Mouse (Mus musculus) retina, postnatal 1 day (tissue): ENCODE data around the gene Gm20388.
A peak's percentile ranks its signal among the peaks of the same experiment; 100 is the strongest.
"Not testable (repeated sequence)": the region's sequence is repeated elsewhere in the genome, so short reads cannot be mapped to it uniquely, and the experiment has no call there.

Experiments used
- DNase-seq: peaks from one replicate; pipeline ENCODE4 v3.0.0-alpha.2; 2012

Gm20388 gene

DNA sequence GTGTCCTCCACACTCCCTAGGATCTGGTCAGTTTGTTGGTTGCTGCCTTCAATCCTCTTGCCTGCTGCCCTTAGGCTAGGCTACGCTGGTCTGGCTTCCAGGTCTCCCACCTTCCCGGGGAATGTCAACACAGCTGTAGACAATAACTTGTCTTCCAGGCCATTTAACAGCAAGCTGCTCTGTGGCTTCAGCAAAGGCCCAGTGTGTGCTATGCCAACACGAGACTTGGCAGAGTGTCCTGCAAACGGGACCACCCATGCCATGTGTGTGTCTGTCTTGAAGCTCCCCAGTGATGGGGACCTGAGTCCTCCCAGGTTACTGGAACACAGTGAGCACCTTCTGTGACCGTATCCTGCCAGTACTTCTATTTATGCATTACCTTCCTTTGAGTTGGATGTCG is 1493.2 kb downstream of the Gm20388 start:
- no peak for DNase-seq

DNA sequence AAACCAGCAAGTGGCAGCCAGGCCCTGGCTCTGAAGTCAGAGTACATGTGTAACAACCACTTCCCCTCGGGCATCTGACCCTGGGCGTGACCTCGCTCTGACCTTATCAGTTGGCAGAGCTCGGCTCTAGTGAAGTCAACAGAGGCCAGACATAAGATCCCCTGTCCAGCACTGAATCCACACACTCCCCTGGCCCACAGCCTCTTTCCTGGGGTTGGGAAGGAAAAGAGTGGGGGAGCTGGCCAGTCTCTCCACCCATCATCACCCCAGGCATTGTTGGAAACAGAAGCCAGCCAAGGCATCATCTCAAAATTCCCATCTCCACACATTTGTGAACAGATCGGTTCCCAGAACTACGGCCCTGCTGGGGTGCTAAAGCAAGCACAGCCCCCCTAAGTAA is 1507.4 kb downstream of the Gm20388 start:
- no peak for DNase-seq

DNA sequence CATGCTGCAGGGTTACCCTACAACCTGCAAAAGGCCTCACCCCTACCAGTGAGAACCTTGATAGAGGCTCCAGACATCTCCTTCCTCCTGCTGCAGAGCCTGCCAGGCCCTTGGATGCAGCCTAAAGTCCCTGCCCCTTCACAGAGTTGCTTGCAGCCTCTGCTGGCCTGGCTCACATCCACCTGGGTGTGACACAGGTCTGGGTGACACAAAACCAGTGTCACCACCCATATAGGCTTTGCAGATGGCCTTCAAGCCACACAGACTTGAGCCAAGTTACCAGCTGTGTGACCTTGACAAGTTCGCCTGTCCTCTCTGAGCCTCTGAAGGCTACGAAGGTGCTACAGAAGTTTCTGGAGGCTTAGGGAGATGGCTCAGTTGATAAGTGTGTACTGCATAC is 1508.9 kb downstream of the Gm20388 start:
- DNase-seq: no peak

GRCm38 (mm10) chr8:121421009-121421408 is 1510.4 kb downstream of the Gm20388 start:
- no peak for DNase-seq

DNA sequence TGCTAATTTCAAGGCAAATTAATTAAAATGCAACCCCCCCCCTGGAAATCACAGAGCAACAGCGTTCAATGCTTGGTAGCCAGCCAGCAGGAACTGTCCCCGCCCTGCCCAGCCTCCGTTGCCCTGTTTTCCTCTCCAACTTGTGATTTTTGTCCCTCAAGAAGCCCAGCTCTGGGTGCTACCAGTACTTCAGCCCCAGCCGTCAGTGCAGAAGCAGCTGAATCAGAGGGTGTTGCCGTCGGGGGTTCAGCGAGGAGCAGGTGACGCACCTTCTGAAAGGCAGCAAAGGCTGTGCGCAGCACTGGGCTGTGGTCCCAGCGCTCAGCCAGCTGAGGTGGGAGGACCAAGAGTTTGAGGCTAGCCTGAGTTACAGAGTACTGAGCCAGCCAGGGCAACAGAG is 1513.4 kb downstream of the Gm20388 start:
- no peak for DNase-seq

DNA sequence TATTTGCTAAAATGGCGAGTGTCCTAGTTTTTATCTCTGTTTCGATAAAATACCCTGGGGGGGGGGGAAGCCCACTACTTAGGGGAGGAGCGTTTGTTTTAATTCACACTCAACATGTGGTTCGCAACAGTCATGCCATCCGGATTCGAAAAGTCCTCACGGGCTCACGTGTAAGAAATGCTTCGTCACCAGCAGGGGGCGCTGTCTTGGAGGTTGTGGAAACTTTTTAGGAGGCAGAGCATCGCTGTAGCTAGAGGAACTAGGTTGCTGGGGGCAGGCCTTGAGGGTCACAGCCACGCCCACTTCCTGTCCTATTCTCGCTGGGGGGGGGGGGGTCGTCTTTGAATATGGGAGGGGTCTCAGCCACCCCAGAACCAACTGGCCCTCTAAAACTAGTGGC is 1514.0 kb downstream of the Gm20388 start:
- DNase-seq: peak; percentile 43

GRCm38 (mm10) chr8:121431499-121431898 is 1520.9 kb downstream of the Gm20388 start:
- DNase-seq: no peak

- peak; percentile 78 for DNase-seq
These were observed 1522.8 kb downstream of the Gm20388 start for GRCm38 (mm10) chr8:121433466-121433865.

DNA sequence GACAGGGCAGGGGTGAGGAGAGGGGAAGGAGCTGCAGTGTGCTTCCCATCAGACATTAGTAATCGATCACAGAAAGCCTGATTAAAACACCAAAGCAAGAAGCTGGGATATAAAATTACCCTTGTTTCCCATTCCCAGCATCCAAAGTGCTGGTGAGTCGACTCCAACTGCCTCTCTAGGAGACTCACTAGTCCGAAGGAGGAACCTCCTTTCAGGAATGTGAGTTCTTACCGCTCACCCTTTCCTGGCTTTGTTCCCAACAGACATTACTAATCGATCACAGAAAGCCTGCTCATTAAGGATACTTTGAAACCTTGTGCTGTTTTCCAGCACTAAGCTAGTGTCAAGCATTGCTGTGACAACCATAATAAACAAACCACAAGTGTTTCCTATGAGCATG is 1526.0 kb downstream of the Gm20388 start:
- DNase-seq: peak; percentile 83

DNA sequence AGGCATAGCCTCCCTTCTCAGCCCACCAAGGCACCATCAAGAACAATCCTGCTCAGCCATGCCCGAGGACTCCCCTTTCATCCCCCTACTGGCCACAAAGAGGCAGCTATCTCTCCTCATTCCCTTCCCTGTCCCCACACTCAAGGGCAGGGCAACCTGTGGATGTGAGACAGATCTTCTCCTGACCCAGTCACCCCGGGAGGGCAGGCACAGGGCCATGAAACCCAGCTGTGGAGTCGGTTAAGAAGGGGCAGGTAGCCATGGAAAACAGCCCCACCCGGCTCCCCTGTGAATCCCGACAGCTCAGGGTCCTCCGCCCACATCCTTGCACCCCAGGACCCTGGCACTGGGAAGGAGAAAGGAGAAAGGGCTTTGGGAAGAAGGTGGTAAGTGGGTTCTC is 1526.9 kb downstream of the Gm20388 start:
- no peak for DNase-seq

DNA sequence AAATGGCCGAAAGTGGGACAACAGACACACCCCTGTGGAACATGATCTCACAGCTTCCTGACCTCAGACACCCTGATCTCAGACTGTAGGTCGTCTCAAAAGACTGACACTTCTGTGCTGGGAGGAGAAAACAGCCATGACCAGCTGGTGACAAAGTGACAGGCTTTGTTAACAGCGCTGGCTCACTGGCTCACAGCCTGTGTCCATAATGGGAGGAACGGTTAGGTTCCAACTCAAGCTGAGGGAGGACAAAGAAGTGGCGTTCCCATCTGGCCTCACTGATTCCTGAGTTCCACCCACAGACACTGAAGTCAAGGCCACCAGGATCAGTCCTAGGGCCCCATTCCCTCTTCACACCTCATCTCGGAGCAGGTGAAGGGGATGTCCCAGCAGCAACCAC is 1527.5 kb downstream of the Gm20388 start:
- DNase-seq: peak; percentile 70

DNA sequence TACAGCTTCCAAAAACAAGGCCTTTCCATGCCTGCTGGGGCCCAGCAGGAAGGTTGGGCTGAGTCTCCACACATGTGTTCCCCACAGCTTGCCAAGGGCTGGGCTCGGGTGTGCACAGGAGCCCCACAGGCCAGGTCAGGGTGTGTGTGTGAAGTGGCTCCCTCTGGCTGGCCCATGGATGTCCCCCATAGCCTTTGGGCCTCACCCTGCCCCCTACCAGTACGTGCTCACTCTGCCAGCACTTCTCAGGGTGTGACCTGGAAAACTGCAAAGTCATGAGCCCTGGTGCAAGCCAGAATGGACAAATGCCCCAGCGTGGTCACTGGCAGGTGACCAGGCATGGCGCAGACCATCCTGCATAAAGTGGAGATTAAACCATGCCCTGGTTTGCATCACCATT is 1528.7 kb downstream of the Gm20388 start:
- DNase-seq: no peak

- no peak for DNase-seq
These were observed 1532.7 kb downstream of the Gm20388 start for GRCm38 (mm10) chr8:121443361-121443760.

- not testable (repeated sequence) for DNase-seq
These were observed 1533.9 kb downstream of the Gm20388 start for GRCm38 (mm10) chr8:121444521-121444920.

- no peak for DNase-seq
These were observed 1534.4 kb downstream of the Gm20388 start for GRCm38 (mm10) chr8:121445027-121445471.

- DNase-seq: no peak
These were observed 1535.5 kb downstream of the Gm20388 start for GRCm38 (mm10) chr8:121446133-121446532.

DNA sequence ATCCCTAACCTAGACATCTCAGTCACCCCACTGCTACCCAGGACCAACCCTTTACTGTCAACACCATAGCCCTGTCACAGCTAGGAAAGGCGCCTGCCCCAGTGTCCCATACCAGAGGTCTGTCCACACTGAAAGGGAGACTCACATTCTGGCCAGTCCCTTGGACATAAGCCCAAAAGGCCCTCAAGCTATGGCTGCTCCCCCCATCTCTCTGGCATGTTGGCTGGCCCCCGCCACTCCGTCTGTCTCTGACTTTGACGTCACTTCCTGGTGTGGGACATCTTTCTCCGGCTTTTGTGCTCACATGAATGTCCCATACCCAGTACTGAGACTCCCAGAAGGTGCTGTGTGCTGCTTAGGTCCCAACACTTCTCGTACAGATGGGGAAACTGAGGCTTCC is 1536.2 kb downstream of the Gm20388 start:
- DNase-seq: no peak

- no peak for DNase-seq
These were observed 1539.6 kb downstream of the Gm20388 start for GRCm38 (mm10) chr8:121450211-121450610.

GRCm38 (mm10) chr8:121451404-121452076 is 1540.9 kb downstream of the Gm20388 start:
- DNase-seq: no peak

DNA sequence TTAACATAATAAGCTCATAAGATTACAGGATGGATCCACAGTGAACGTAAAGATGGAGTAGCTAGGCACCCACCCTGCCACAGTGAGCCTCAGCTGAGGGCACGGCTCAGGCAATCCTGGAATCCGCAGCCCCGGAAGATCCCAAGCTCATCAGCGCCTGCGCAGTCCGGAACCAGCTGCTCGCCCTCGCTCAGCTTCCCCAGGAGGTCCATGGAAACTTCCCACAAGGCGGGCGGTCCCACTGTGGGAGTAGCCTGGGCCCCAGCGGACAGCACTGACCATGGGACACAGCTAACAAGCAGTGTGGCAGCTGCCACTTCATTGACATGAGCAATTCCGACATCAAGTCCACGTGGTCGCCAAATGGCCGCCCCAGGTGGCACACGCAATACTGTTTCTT is 1544.1 kb downstream of the Gm20388 start:
- DNase-seq: peak; percentile 53

GRCm38 (mm10) chr8:121461192-121461591 is 1550.6 kb downstream of the Gm20388 start:
- no peak for DNase-seq

GRCm38 (mm10) chr8:121462092-121462491 is 1551.5 kb downstream of the Gm20388 start:
- no peak for DNase-seq

- DNase-seq: no peak
These were observed 1557.7 kb downstream of the Gm20388 start for GRCm38 (mm10) chr8:121468083-121469071.
